Mouse (Mus musculus): ENCODE data around the gene Krt9.

Krt9 gene

DNA sequence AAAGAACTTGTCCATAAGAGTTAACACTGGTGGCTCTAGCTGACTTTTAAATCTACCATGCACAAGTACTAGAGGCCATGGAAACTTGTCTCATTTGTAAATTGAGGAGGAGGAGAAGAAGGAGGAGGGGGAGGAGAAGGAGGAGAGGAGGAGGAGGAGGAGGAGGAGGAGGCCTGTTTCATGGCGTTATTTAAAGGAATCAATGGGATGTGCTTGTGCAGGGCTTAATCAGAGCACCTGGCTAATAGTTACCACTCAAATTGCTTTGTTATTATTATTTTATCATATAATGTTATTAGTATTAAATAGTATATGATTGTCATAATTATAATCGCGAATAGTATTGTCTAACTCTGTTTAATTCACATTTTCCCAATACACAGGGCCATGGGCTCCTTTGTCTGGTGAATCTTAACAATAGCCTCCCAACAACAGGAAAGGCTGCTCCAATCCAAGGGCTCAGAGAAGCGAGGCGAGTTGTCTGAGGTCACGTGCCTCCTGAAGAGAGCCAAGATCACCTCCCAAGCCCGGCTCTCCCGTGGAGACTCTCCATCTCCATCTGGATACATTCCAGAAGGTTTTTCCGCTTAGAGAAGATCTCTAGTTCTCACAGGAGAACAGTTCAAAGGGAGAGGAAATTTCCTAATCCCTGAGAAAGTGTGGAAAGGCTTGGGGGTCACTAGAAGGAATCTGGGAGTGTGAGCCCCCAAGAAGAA is 44.3 kb downstream of the Krt9 start, which contains the start of gene Krt19:
TSS of gene Krt19 (minus strand) at position 51 of the 716 bp plus-strand sequence.
- no peak for DNase-seq (ENCODE audit: low read depth, low spot score)

DNA sequence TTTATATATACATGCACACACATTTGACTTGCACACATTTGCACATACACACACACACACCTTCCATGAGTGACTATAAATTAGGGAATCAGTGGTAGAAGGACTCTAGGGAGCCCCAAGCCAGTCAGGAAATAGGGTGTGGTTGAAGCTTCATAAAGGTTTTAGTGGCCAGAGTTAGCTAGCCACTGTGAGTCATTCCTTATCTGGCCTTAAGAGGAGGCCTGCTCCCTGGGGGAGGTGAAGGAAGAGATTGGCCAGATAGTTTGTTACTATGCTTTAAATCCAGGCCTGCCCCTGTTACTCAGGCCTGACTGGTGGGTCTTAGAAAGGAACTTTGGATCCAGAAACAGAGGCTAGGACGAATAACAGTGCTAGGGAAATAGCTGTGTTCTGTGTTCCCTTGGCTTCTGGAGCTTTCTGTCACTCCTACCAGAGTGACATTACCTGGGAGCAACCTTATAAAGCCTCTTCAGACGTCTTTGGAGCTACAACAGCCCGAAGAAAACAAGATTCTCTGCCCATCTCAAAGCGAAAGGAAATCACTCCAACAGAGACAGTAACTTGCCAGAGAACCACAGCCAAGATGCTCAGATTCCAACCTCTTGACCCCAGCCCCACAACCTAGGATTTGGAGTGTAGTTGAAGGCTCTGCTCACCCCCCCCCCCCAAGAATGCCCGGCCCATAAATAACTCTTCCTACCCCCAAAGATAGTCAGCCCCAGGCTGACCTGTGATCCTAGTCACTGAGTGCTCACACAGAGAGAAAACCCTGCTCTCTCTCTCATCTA is 45.3 kb downstream of the Krt9 start:
- no peak for DNase-seq (ENCODE audit: low read depth, low spot score)

DNA sequence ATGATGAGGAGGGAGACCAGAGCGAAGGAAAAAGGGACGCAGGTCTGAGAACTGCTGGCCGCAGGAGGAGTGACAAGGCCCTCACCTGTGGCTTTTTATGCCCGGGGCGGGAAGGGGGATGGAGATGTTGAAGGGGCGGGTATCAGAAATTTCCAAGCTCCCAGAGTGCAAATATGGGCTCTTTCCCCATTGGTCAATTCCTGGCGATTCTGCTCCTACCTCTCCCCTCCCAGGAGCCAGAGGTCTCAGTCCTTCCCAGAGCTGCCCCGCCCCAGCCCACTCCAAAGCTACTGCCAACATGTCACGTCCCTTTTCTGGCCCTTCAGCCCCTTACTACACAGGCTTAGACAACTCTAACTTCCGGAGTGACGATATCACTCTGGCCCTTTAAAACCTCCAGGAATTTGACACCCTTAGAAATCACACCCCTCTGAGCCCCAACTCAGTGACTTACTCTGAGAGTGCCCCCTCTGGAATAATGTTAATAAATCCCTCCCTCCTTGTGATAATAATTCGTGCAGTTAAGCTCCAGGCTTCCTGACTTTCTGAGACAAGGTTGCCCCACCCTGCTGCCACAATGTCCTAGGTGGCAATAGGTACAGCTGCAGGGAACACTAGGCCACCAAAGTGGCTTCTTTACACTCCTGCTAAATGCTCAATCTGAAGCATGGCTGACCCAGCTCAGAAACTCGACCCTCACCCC is 47.0 kb downstream of the Krt9 start:
- no peak for DNase-seq (ENCODE audit: low read depth, low spot score)

DNA sequence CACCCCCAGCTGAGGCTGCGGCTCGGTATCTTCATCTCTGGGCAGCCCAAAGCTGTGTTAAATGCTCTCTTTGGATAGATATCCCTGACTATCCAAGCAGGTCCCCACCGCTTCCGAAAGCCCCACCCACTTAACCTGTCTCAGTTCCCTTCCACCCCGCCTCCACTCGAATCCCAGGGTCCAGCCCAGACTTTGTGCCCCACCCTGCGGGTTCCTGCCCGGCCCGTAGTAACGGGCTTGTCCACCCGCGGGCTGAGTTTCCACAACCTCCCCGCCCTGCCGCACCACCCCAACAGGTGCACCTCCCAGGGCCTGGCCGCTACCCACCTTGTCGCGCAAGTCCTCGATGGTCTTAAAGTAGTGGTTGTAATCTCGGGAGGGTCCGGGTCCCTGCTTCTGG is 47.9 kb downstream of the Krt9 start:
- DNase-seq (ENCODE audit: low read depth, low spot score): no peak

DNA sequence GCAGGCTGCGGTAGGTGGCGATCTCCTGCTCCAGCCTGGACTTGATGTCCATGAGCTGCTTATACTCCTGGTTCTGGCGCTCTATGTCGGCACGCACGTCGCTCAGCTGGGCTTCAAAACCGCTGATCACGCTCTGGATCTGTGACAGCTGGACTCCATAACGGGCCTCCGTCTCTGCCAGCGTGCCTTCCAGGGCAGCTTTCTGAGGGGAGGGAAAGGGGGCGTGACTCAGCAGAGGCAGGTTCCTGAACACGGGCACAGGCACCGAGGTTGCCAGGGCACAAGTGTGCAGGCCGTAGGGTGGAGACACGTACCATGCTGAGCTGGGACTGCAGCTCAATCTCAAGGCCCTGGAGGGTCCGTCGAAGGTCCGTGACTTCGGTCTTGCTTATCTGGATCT is 52.1 kb downstream of the Krt9 start:
- no peak for DNase-seq (ENCODE audit: low read depth, low spot score)

DNA sequence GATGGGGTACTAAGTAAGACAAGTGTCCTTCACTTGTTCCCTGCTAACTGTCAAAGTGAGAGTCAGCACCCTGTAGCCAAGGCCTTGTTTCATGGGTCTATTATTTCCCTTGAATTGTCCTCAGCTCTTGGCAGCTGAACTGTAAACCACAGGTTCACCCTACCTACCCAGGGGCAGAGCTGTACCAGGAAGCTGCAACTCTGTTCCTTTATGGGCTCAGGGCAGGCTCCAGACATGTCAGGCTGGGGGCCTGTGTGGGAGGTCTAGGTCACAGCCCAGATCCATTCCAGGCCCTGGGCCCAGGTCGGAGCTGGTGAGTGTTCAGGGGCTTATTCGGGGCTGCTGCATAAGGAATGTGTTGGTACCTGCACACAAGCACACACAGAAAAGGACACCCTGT is 53.7 kb downstream of the Krt9 start:
- no peak for DNase-seq (ENCODE audit: low read depth, low spot score)

DNA sequence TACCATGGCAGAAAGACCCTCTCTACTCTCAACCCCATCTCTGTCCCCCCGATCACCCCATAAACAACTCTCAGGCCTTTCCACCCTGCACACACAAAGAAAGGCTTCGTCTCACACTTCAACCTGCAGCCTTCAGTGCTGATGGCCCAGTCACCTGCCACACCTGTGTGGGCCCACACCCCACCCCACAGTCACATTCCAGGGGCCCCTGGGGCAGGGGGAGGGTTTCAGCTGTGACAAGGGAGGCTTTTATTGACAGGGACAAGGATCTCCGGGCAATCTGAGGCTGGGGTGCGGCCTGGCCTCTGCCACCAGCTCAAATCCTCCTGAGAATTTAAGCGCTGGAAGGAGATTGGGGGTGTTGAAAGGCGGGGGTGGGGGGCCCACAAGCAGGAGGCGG is 54.2 kb downstream of the Krt9 start:
- no peak for DNase-seq (ENCODE audit: low read depth, low spot score)

DNA sequence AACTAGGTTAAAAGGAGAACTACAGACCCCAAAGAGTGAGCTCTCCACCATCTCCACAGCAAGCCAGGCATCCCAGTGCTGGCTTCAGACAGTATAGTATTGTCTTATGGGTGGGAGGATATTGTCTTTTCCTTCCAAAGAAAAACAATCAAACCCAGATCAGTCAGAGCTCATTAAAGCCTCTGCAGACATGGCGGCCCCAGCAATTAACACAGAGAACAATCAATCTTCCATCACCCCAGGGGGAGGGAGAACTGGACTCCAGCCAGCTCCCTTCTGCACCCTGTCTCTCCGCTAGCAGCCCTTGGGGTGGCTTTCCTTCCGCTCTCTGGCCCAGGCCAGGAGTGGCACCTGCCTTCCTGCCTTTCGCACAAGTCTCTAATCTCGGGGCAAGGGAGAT is 55.4 kb downstream of the Krt9 start:
- no peak for DNase-seq (ENCODE audit: low read depth, low spot score)
